Mouse (Mus musculus): ENCODE measurements around the gene Cpsf6.

DNA sequence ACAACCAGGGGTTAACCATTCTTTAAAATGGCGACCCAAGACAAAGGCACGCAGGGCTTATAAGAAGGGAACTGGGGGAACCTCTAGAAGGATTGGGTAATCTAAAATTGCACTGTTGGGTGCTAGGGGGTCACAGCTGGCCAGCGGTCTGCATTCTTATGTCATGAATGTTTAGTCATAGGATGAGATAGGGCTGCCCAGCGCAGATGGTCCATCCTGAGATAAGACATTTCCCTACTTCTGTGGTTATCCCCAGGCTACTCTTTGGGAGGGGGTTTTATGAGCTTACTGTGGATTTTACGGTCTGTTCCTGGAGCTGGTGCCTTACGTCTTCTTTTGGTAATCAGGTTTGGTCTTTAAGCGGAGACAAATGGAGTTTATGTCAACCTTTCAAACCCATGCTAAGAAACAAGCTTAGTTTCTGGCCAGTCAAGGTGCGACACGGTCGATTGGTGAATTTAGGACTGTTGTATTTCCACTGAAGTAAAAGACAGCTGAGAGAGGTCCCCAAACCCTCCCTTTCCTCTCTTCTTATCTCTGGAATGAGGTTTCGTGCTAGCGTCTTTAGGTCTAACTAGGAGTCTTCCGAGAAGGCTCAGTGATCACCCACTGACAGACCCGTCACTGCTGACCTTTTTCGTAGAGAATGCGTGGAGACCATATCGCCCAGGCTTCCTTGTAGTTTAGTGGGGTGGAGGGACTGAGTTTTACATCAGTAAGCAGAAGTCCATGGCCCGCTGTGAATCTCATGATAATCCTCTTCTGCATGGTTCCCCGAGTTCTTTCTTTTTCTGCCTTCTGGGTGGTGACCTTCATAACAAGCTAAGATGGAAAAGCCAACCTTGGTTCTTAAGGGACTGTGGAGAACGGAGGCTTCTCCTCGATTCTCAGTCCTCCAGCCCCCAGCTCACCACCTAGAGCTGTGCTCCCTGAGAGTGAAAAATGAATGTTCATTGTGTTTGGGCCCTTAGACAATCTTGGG lies 29.8 kb upstream of the Cpsf6 start:
- TF ChIP-seq TAL1 (IDR thresholded peaks at IDR 0.05; ENCODE audit: low read length) (no peak), GATA1 (IDR thresholded peaks at IDR 0.05; ENCODE audit: low read length) (no peak)
